In genomic region chr5:108665066-108665465, GRCm38 (mm10) we compare ENCODE assay signal across 29 mouse cellular contexts. TPM values are rescaled to one million over a fixed set of nuclear protein-coding genes. Genes with fewer than 3 reads are reported as not detected.
"Had no signal": no experiment of that assay in that cellular context is flagged by ENCODE, and none has a peak within 500 bp of the region (broad histone marks: within the 10 kb centered on the region; RNA-seq: fewer than 3 reads in every experiment).

No protein-coding gene starts in this region.

- H3K4me2 ChIP-seq: embryonic facial prominence, embryonic 12.5 days; embryonic facial prominence, embryonic 13.5 days; embryonic facial prominence, embryonic 15.5 days; forebrain, embryonic 12.5 days; forebrain, embryonic 13.5 days; forebrain, embryonic 15.5 days had no signal

- H3K27ac ChIP-seq: embryonic facial prominence, embryonic 10.5 days; embryonic facial prominence, embryonic 12.5 days; embryonic facial prominence, embryonic 13.5 days; embryonic facial prominence, embryonic 15.5 days; forebrain, embryonic 10.5 days; forebrain, embryonic 12.5 days; forebrain, embryonic 13.5 days; forebrain, embryonic 15.5 days; gastrocnemius, adult 2 months had no signal

- H3K9ac ChIP-seq: embryonic facial prominence, embryonic 12.5 days; embryonic facial prominence, embryonic 13.5 days; embryonic facial prominence, embryonic 15.5 days; forebrain, embryonic 12.5 days; forebrain, embryonic 13.5 days; forebrain, embryonic 15.5 days; forebrain, postnatal 0 days had no signal

- H3K9me3 ChIP-seq: embryonic facial prominence, embryonic 10.5 days; embryonic facial prominence, embryonic 12.5 days; embryonic facial prominence, embryonic 13.5 days; embryonic facial prominence, embryonic 15.5 days; forebrain, embryonic 10.5 days; forebrain, embryonic 12.5 days; forebrain, embryonic 13.5 days; forebrain, embryonic 15.5 days had no signal

- H3K4me3 ChIP-seq: embryonic facial prominence, embryonic 10.5 days; embryonic facial prominence, embryonic 12.5 days; embryonic facial prominence, embryonic 13.5 days; embryonic facial prominence, embryonic 15.5 days; erythroblast, embryonic 14.5 days; forebrain, embryonic 10.5 days; forebrain, embryonic 12.5 days; forebrain, embryonic 13.5 days; forebrain, embryonic 15.5 days; gastrocnemius, adult 2 months had no signal

- ATAC-seq: forebrain, embryonic 13.5 days; forebrain, embryonic 14.5 days; forebrain, embryonic 15.5 days; forebrain, embryonic 16.5 days; forebrain, postnatal 0 days had no signal

- H3K36me3 ChIP-seq: embryonic facial prominence, embryonic 10.5 days; embryonic facial prominence, embryonic 12.5 days; embryonic facial prominence, embryonic 13.5 days; embryonic facial prominence, embryonic 15.5 days; forebrain, embryonic 10.5 days; forebrain, embryonic 12.5 days; forebrain, embryonic 15.5 days had no signal

- DNase-seq: cerebellum, adult 2 months; cerebellum, adult 8-10 months; cerebellum, adult 9-10 months; cerebellum, adult 9-11 months; cerebellum, postnatal 10 days; cerebellum, postnatal 14 days; cerebellum, postnatal 25 days; cerebellum, postnatal 36 days; embryo, embryonic 11 days; forebrain, postnatal 0 days; gastrocnemius, adult 2 months; gastrocnemius, postnatal 10 days; gastrocnemius, postnatal 14 days; gastrocnemius, postnatal 25 days; gastrocnemius, postnatal 36 days; heart, adult 11 months; heart, adult 18-20 months had no signal

- H3K27me3 ChIP-seq: embryonic facial prominence, embryonic 12.5 days; embryonic facial prominence, embryonic 15.5 days had no signal

RNA-seq across cellular contexts. Expression of gene Slc26a1, which starts 10.3 kb away (rescaled TPM):
- total RNA-seq: gastrocnemius, adult 2 months; gastrocnemius, adult 8-10 months; gastrocnemius, postnatal 14 days; gastrocnemius, postnatal 25 days; gastrocnemius, postnatal 36 days; heart, adult 18-20 months had no signal
